Comparison of ENCODE assay signal across 8 mouse cellular contexts in the genomic region with DNA sequence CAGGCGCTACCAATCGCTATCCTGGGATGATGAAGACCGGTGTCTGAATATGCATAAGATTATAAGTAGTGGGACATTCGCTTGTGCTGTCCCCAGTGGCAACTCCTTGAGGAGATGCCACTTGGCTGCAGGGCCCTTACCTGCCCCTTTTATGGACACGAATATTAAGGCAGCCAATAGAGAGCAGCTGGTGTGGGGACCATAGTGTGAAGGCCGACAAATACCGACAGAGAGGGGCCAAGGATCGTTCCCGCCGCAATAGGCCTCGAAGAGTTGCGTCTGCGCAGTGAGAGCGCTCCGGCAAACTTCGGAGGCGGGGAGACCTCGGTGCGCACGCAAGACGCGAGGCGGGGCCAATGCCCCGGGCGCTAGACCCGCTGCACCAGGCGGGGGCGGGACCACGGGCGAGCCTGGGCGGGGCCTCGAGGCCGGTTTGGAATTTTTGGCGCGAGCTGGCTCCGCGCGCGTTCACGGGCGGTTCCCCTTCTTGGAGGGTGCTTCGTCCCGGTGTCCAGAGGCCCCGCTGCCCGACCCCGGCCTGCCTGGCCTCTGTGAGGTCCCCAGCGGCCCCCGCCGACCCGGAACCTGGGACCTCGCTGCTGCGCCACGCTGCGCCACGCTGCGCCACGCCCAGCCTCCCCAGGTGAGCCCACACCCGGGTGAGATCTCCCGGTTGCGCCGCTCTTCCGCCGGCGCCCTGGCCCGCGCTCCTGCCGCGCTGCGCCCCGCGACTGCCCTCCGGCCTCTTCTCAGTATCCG. TPM values are rescaled to one million over a fixed set of nuclear protein-coding genes. Genes with fewer than 3 reads are reported as not detected.
DNase-seq lines count a peak whose midpoint lies in the region; ATAC-seq and TF ChIP-seq lines count a peak whose summit lies in the region.

A gene (plus strand): TSS at position 338 of the 759 bp plus-strand sequence.

- H3K4me1 ChIP-seq in ES-Bruce4 (ENCODE audit: control insufficient read depth, insufficient read depth, low read length): peaks cover 2% of the 10 kb centered on the region
- peaks cover 11% of the 10 kb centered on the region; the same call in 1 of the 2 replicates for H3K4me1 ChIP-seq in forebrain, embryonic 14.5 days (ENCODE audit: control insufficient read depth, insufficient read depth, low read length)
- peaks cover 11% of the 10 kb centered on the region for H3K4me1 ChIP-seq in neural tube, embryonic 15.5 days

- WGBS in forebrain, embryonic 14.5 days: 2% methylated on average over 67 of the region's 73 CpGs
- under 1% methylated on average over 73 of the region's 73 CpGs for WGBS in neural tube, embryonic 15.5 days

- no peaks in the 10 kb centered on the region for H3K27me3 ChIP-seq in ES-Bruce4 (ENCODE audit: control insufficient read depth, insufficient read depth, low read length, poor library complexity, severe bottlenecking)
- no peaks in the 10 kb centered on the region for H3K27me3 ChIP-seq in forebrain, embryonic 14.5 days (replicated peaks; ENCODE audit: control insufficient read depth, insufficient read depth, low read length)
- no peaks in the 10 kb centered on the region for H3K27me3 ChIP-seq in neural tube, embryonic 15.5 days (replicated peaks)

- no peak for TF ChIP-seq CTCF in ES-Bruce4 (IDR thresholded peaks at IDR 0.05; ENCODE audit: low read depth, low read length)

- ATAC-seq in cerebellum, adult (ENCODE audit: insufficient number of reproducible peaks, low FRiP score, low TSS enrichment): peak; percentile 74
- peak; percentile 97 for ATAC-seq in forebrain, embryonic 14.5 days
- ATAC-seq in neural tube, embryonic 15.5 days (ENCODE audit: low FRiP score): peak; percentile 95

- H3K9me3 ChIP-seq in ES-Bruce4 (replicated peaks; ENCODE audit: control insufficient read depth, insufficient read depth, low read length, poor library complexity, severe bottlenecking): no peaks in the 10 kb centered on the region
- no peaks in the 10 kb centered on the region for H3K9me3 ChIP-seq in forebrain, embryonic 14.5 days (replicated peaks; ENCODE audit: control insufficient read depth, low read length)
- H3K9me3 ChIP-seq in neural tube, embryonic 15.5 days (replicated peaks): no peaks in the 10 kb centered on the region

- H3K9ac ChIP-seq in ES-Bruce4 (ENCODE audit: low read depth, poor library complexity, severe bottlenecking): peak within 1 kb of the TSS; percentile 91
- H3K9ac ChIP-seq in forebrain, embryonic 14.5 days (ENCODE audit: low read length): peak within 1 kb of the TSS; percentile 70
- peak within 1 kb of the TSS; percentile 61 for H3K9ac ChIP-seq in neural tube, embryonic 15.5 days (replicated peaks)

- TF ChIP-seq EP300 in ES-Bruce4 (IDR thresholded peaks at IDR 0.05; ENCODE audit: insufficient read depth, low read depth, low read length): no peak

- H3K4me3 ChIP-seq in ES-Bruce4 (ENCODE audit: low read depth, low read length): peak within 1 kb of the TSS; percentile 83
- H3K4me3 ChIP-seq in forebrain, embryonic 14.5 days (ENCODE audit: low read depth, low read length): peak within 1 kb of the TSS; percentile 82
- peak within 1 kb of the TSS; percentile 88 for H3K4me3 ChIP-seq in neural tube, embryonic 15.5 days (replicated peaks)

- H3K4me2 ChIP-seq in forebrain, embryonic 14.5 days (ENCODE audit: low read length): peak within 1 kb of the TSS; percentile 82
- H3K4me2 ChIP-seq in neural tube, embryonic 15.5 days: peak within 1 kb of the TSS; percentile 96

- peak; percentile 84 for TF ChIP-seq POLR2A in ES-Bruce4 (IDR thresholded peaks at IDR 0.05; ENCODE audit: insufficient read depth, low read length)

- peak; percentile 97 for DNase-seq in forebrain, embryonic 14.5 days (ENCODE audit: low spot score)
- peak; percentile 97 to 98 for DNase-seq in heart, postnatal 14 days
- peak; percentile 93 for DNase-seq in layer of hippocampus, adult 11-12 months (ENCODE audit: low spot score)
- DNase-seq in lung, adult 18-20 months: peak; percentile 94 to 96
- peak; percentile 90 for DNase-seq in testis, postnatal 14 days (ENCODE audit: low spot score)

- intact Hi-C loops in heart, postnatal 14 days (cut with DNase I): no loop called here

- peak within 1 kb of the TSS; percentile 65 for H3K27ac ChIP-seq in ES-Bruce4 (ENCODE audit: insufficient read depth, low read length)
- peak within 1 kb of the TSS; percentile 63; the same call in 1 of the 2 replicates for H3K27ac ChIP-seq in forebrain, embryonic 14.5 days (ENCODE audit: low read depth, low read length)
- H3K27ac ChIP-seq in neural tube, embryonic 15.5 days (replicated peaks): peak within 1 kb of the TSS; percentile 73

- no peaks in the 10 kb centered on the region for H3K36me3 ChIP-seq in ES-Bruce4 (ENCODE audit: control insufficient read depth, insufficient read depth, low read length, poor library complexity, severe bottlenecking)
- H3K36me3 ChIP-seq in forebrain, embryonic 14.5 days (ENCODE audit: control insufficient read depth, insufficient read depth, low read length): no peaks in the 10 kb centered on the region
- H3K36me3 ChIP-seq in neural tube, embryonic 15.5 days: no peaks in the 10 kb centered on the region

RNA-seq across cellular contexts. Expression of the gene that starts here (rescaled TPM):
- 26.5 and 27.7 TPM in 2 replicates for polyA plus RNA-seq in ES-Bruce4 (2011; ENCODE audit: insufficient read depth, insufficient read length, low read depth, missing spikeins)
- polyA plus RNA-seq in forebrain, embryonic 14.5 days (2014; fragmentation: Nextera tagmentation; extraction: Ambion mirVana): 18.0 and 23.1 TPM in 2 replicates
- 1 to 10 TPM; 3.1 to 3.6 TPM for total RNA-seq in heart, postnatal 14 days (2021)
- polyA plus RNA-seq in neural tube, embryonic 15.5 days (2015; fragmentation: Nextera tagmentation; extraction: Ambion mirVana): 17.5 and 26.7 TPM in 2 replicates

Comparison
In these comparisons a context has a peak if more than half of its experiments do, and no peak if none do; other contexts are left out.
1. Peak in every context shown above with its lines: DNase-seq, ATAC-seq, H3K4me3 ChIP-seq and H3K27ac ChIP-seq.